ENCODE assay signal across 9 mouse cellular contexts in genomic region chr11:97840539-97840954, GRCm38 (mm10). TPM values are rescaled to one million over a fixed set of nuclear protein-coding genes. Genes with fewer than 3 reads are reported as not detected.
A peak's percentile ranks its signal among the peaks of the same experiment; 100 is the strongest.
DNase-seq lines count a peak whose midpoint lies in the region; ATAC-seq and TF ChIP-seq lines count a peak whose summit lies in the region.
"Had no signal": no experiment of that assay in that cellular context is flagged by ENCODE, and none has a peak within 500 bp of the region (broad histone marks: within the 10 kb centered on the region; RNA-seq: fewer than 3 reads in every experiment).

Gene B230217C12Rik, plus strand, starts transcription at chr11:97840780.

- H3K27me3 ChIP-seq in heart, embryonic 10.5 days (ENCODE audit: insufficient read depth, poor library complexity, severe bottlenecking) = no peaks in the 10 kb centered on the region
- no peaks in the 10 kb centered on the region for H3K27me3 ChIP-seq in E14TG2a.4 (ENCODE audit: insufficient read depth, low read length)
- no peaks in the 10 kb centered on the region for H3K27me3 ChIP-seq in hindbrain, embryonic 15.5 days
- no peaks in the 10 kb centered on the region for H3K27me3 ChIP-seq in liver, postnatal 0 days (ENCODE audit: insufficient read depth, low read length)

- peaks cover 30% of the 10 kb centered on the region for H3K4me1 ChIP-seq in heart, embryonic 10.5 days
- peaks cover 72% of the 10 kb centered on the region for H3K4me1 ChIP-seq in E14TG2a.4 (replicated peaks; ENCODE audit: low read depth, low read length)
- H3K4me1 ChIP-seq in hindbrain, embryonic 15.5 days (replicated peaks) = peaks cover 17% of the 10 kb centered on the region
- H3K4me1 ChIP-seq in liver, postnatal 0 days (ENCODE audit: insufficient read depth) = peaks cover 15% of the 10 kb centered on the region; the same call in 1 of the 2 replicates

- no peaks in the 10 kb centered on the region for H3K9me3 ChIP-seq in heart, embryonic 10.5 days
- H3K9me3 ChIP-seq in E14TG2a.4 (ENCODE audit: low read length) = no peaks in the 10 kb centered on the region
- no peaks in the 10 kb centered on the region for H3K9me3 ChIP-seq in hindbrain, embryonic 15.5 days
- no peaks in the 10 kb centered on the region for H3K9me3 ChIP-seq in liver, postnatal 0 days (ENCODE audit: low read length)
- H3K9me3 ChIP-seq: G1E had no signal

- H3K4me3 ChIP-seq in heart, embryonic 10.5 days = peak within 1 kb of the TSS; percentile 67
- H3K4me3 ChIP-seq in E14TG2a.4 (replicated peaks; ENCODE audit: low read length) = peak within 1 kb of the TSS; percentile 85
- peak within 1 kb of the TSS; percentile 48 for H3K4me3 ChIP-seq in hindbrain, embryonic 15.5 days
- H3K4me3 ChIP-seq in liver, postnatal 0 days (ENCODE audit: low read depth, low read length) = peak within 1 kb of the TSS; percentile 43

- DNase-seq in heart, embryonic 10.5 days (ENCODE audit: low spot score) = no peak
- DNase-seq in heart, adult 8-10 months (ENCODE audit: low spot score) = no peak
- DNase-seq in embryo, embryonic 10.5 days (ENCODE audit: low spot score) = peak; percentile 88
- DNase-seq in liver, postnatal 0 days = no peak
- peak; percentile 70 for DNase-seq in retina, embryonic 14.5 days (ENCODE audit: low spot score)
- DNase-seq in urinary bladder, postnatal 36 days (ENCODE audit: low spot score in 2 of 2) = no peak

- TF ChIP-seq CTCF in E14TG2a.4 (conservative IDR thresholded peaks at IDR 0.05; ENCODE audit: low read length) = peak; percentile 30
- peak; percentile 54 for TF ChIP-seq CTCF in liver, postnatal 0 days (IDR thresholded peaks at IDR 0.05; ENCODE audit: low read depth)

- peaks cover 27% of the 10 kb centered on the region for H3K36me3 ChIP-seq in heart, embryonic 10.5 days
- peaks cover 33% of the 10 kb centered on the region for H3K36me3 ChIP-seq in E14TG2a.4 (ENCODE audit: insufficient read depth, low read length)
- H3K36me3 ChIP-seq in hindbrain, embryonic 15.5 days = peaks cover 17% of the 10 kb centered on the region
- H3K36me3 ChIP-seq in liver, postnatal 0 days (replicated peaks; ENCODE audit: insufficient read depth, low read length) = peaks cover 4% of the 10 kb centered on the region

- TF ChIP-seq EP300 in liver, postnatal 0 days (IDR thresholded peaks at IDR 0.05; ENCODE audit: low read depth) = no peak

- peak; percentile 70 for ATAC-seq in hindbrain, embryonic 15.5 days (ENCODE audit: low FRiP score, low read depth)
- ATAC-seq in liver, postnatal 0 days = 0 out of 2 replicates have a peak, but pooled peaks have one; percentile 9

- 1% methylated on average over 6 of the region's 6 CpGs for WGBS in heart, embryonic 10.5 days
- under 1% methylated on average over 6 of the region's 6 CpGs for WGBS in hindbrain, embryonic 15.5 days
- WGBS in liver, postnatal 0 days (ENCODE audit: insufficient replicate concordance) = 2% methylated on average over 6 of the region's 6 CpGs

- H3K9ac ChIP-seq in hindbrain, embryonic 15.5 days = peak within 1 kb of the TSS; percentile 68
- peak within 1 kb of the TSS; percentile 33 for H3K9ac ChIP-seq in liver, postnatal 0 days (replicated peaks)

- H3K27ac ChIP-seq in heart, embryonic 10.5 days = peak within 1 kb of the TSS; percentile 89
- H3K27ac ChIP-seq in hindbrain, embryonic 15.5 days (replicated peaks) = peak within 1 kb of the TSS; percentile 92
- no peak within 1 kb of the TSS for H3K27ac ChIP-seq in liver, postnatal 0 days (ENCODE audit: low read depth)

- peak within 1 kb of the TSS; percentile 55 for H3K4me2 ChIP-seq in hindbrain, embryonic 15.5 days
- peak within 1 kb of the TSS; percentile 76 for H3K4me2 ChIP-seq in liver, postnatal 0 days (ENCODE audit: low read depth, low read length)

RNA-seq across cellular contexts. Expression of gene B230217C12Rik, which starts in this region (rescaled TPM):
- 9.2 and 9.6 TPM in 2 replicates for polyA plus RNA-seq in heart, embryonic 10.5 days (2016; fragmentation: Nextera tagmentation; extraction: Ambion mirVana)
- 1 to 10 TPM in 1 of 4 experiments, under 1 TPM in 3; 0.22 to 1.7 (median 0.51) TPM for total RNA-seq in heart, adult 8-10 months (2022)
- 32.4 and 38.8 TPM in 2 replicates for polyA plus RNA-seq in hindbrain, embryonic 15.5 days (2015; fragmentation: Nextera tagmentation; extraction: Ambion mirVana)
- polyA plus RNA-seq in liver, postnatal 0 days (2015; fragmentation: Nextera tagmentation; extraction: Ambion mirVana) = 0.25 and 0.28 TPM in 2 replicates
- polyA plus RNA-seq: G1E had no signal

Comparison
In these comparisons a context has a peak if more than half of its experiments do, and no peak if none do; other contexts are left out.
1. Peak in ATAC-seq, H3K4me3 ChIP-seq, H3K9ac ChIP-seq and H3K4me2 ChIP-seq in liver, postnatal 0 days; RNA of the gene not detected or under 1 TPM.
2. DNase-seq: peak in embryo, embryonic 10.5 days (single experiment) and retina, embryonic 14.5 days (single experiment); none in heart, embryonic 10.5 days (single experiment), heart, adult 8-10 months (single experiment), liver, postnatal 0 days (single experiment) and urinary bladder, postnatal 36 days (0 of 2).
3. Peak in every context shown above with its lines, with median percentiles within 50 percentile points of each other: H3K4me3 ChIP-seq.